Mouse (Mus musculus): ENCODE data around the gene Psmd1. TPM values are rescaled to one million over a fixed set of nuclear protein-coding genes. Genes with fewer than 3 reads are reported as not detected.

Gene Psmd1
- polyA plus RNA-seq, 2 experiments = 73.2 to 161 TPM

DNA sequence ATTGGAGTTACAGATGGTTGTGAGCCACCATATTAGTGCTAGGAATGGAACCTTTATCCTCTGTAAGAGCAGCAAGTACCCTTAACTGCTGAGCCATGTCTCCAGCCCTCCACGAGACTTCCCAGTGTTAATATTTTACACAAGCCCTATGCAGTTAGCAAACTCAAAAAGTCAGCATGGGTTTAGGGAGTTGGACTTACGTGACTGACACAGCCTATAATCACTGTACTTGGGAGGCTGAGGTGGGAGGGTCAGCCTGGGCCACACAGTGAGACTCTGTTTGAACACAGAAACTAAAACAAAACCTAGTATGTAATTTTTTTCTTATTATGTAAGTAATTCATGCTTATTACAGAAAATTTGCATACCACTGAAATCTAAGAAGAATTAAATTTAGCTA is 124.1 kb downstream of the Psmd1 start:
- ATAC-seq (ENCODE audit: low FRiP score, low read depth) (no peak), DNase-seq (ENCODE audit: low spot score) (no peak)
- H3K4me2 ChIP-seq (replicated peaks; ENCODE audit: low read depth, low read length, severe bottlenecking) = no peak overlapping the region
- WGBS = 85% methylated on average over 2 of the region's 2 CpGs
- no peaks in the 10 kb centered on the region for H3K4me1 ChIP-seq (ENCODE audit: control insufficient read depth, insufficient read depth, low read length)
- no peak overlapping the region for H3K27ac ChIP-seq (replicated peaks; ENCODE audit: low read depth, low read length)
- H3K36me3 ChIP-seq (ENCODE audit: control insufficient read depth, insufficient read depth, low read length) = peaks cover 25% of the 10 kb centered on the region
- H3K27me3 ChIP-seq (ENCODE audit: control insufficient read depth, insufficient read depth, low read length) = no peaks in the 10 kb centered on the region
- TF ChIP-seq POLR2A (IDR thresholded peaks at IDR 0.05; ENCODE audit: borderline replicate concordance, extremely low read depth, insufficient read depth, insufficient read length) = no peak
- H3K9ac ChIP-seq (ENCODE audit: low read depth, low read length, severe bottlenecking) = no peak overlapping the region
- no peaks in the 10 kb centered on the region for H3K9me3 ChIP-seq (ENCODE audit: control insufficient read depth, low read length)
- no peak overlapping the region for H3K4me3 ChIP-seq (replicated peaks; ENCODE audit: low read length)

Other genes with a start within 250 kb of the Psmd1 start
- gene Itm2c, start 170.1 kb upstream of the Psmd1 start, polyA plus RNA-seq (2012; rRNA removed) = 213 and 289 TPM in 2 replicates
- gene Itm2c, start 170.1 kb upstream of the Psmd1 start, polyA plus RNA-seq (2014; fragmentation: Nextera tagmentation; extraction: Ambion mirVana) = 181 and 197 TPM in 2 replicates
- 1.2 and 1.3 TPM in 2 replicates for gene 4933407L21Rik, start 135.9 kb upstream of the Psmd1 start, polyA plus RNA-seq (2012; rRNA removed)
- 0.66 and 0.73 TPM in 2 replicates for gene 4933407L21Rik, start 135.9 kb upstream of the Psmd1 start, polyA plus RNA-seq (2014; fragmentation: Nextera tagmentation; extraction: Ambion mirVana)
- gene Gpr55, start 103.4 kb upstream of the Psmd1 start, polyA plus RNA-seq (2012; rRNA removed) = 0.11 and 0.12 TPM in 2 replicates
- not detected in 2 replicates for gene Gpr55, start 103.4 kb upstream of the Psmd1 start, polyA plus RNA-seq (2014; fragmentation: Nextera tagmentation; extraction: Ambion mirVana)
- gene Spata3, start 47.6 kb upstream of the Psmd1 start, polyA plus RNA-seq (2012; rRNA removed) = not detected in 2 replicates
- not detected in 2 replicates for gene Spata3, start 47.6 kb upstream of the Psmd1 start, polyA plus RNA-seq (2014; fragmentation: Nextera tagmentation; extraction: Ambion mirVana)
- gene 2810459M11Rik, start 18.5 kb upstream of the Psmd1 start, polyA plus RNA-seq (2012; rRNA removed) = 0.57 and 0.93 TPM in 2 replicates
- gene 2810459M11Rik, start 18.5 kb upstream of the Psmd1 start, polyA plus RNA-seq (2014; fragmentation: Nextera tagmentation; extraction: Ambion mirVana) = 0.32 and 0.50 TPM in 2 replicates
- gene Htr2b, start 47.6 kb downstream of the Psmd1 start, polyA plus RNA-seq (2012; rRNA removed) = 0.78 and 1.1 TPM in 2 replicates
- 1.3 and 1.7 TPM in 2 replicates for gene Htr2b, start 47.6 kb downstream of the Psmd1 start, polyA plus RNA-seq (2014; fragmentation: Nextera tagmentation; extraction: Ambion mirVana)
- 0.36 and 0.89 TPM in 2 replicates for gene Gm21972, start 69.2 kb downstream of the Psmd1 start, polyA plus RNA-seq (2012; rRNA removed)
- gene Gm21972, start 69.2 kb downstream of the Psmd1 start, polyA plus RNA-seq (2014; fragmentation: Nextera tagmentation; extraction: Ambion mirVana) = 0.47 and 0.59 TPM in 2 replicates
- 16.5 and 17.0 TPM in 2 replicates for gene Armc9, start 90.4 kb downstream of the Psmd1 start, polyA plus RNA-seq (2012; rRNA removed)
- gene Armc9, start 90.4 kb downstream of the Psmd1 start, polyA plus RNA-seq (2014; fragmentation: Nextera tagmentation; extraction: Ambion mirVana) = 19.6 and 23.1 TPM in 2 replicates
- 9.7 and 13.2 TPM in 2 replicates for gene B3gnt7, start 238.4 kb downstream of the Psmd1 start, polyA plus RNA-seq (2012; rRNA removed)
- gene B3gnt7, start 238.4 kb downstream of the Psmd1 start, polyA plus RNA-seq (2014; fragmentation: Nextera tagmentation; extraction: Ambion mirVana) = 7.1 and 7.7 TPM in 2 replicates

Data from limb, embryonic 14.5 days (tissue).